Mouse (Mus musculus) CD8-positive naive resting alpha-beta T cell, adult 2 months (primary cell): ENCODE results near the gene Szrd1.

Experiments
- DNase-seq, 2 experiments: peaks; one replicate each; pipeline ENCODE4 v3.0.0; 2022; ENCODE audit warnings: low read depth in 2 of 2, low spot score in 2 of 2

Gene Szrd1

DNA sequence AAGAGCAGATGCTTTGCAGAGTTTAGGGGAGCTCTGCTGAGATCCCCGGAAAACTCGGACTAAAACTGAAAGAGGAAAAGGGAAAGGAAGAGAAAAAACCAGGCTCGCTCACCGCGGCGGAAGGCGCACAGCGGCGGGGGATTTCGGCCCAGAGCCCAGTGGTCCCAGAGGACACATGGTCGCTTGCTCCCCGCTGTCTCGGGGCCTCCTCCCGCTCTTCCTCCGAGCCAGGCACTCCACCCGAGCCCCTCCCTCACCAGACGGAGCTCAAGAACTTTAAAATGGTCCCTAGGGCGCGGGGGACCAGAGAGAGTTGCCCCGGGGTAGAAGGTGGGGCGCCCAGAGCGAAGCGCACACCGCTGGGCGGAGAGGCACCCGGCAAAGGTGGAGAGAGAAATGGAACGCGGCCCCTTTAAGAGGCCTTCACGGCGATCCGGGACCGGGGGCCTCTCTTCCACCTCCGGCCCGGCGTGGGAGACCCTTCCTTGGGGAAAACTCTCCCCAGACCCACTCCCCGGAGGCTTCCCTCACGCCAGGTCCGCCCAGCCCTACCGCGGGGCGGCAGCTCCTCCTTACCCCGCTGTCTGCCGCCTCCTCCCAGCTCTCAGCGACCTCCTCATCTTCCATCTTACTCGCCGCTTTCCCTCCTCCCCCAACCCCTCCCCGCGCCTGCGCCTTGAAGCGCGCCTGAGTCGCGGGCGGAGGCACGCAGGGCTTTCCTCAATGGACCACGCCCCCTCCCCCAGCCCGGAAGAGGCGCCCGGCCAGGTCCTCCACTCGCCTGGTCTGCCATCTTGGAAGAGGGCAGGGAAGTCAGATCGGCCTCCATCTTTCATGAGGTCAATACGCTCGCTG is at the start of gene Szrd1:
Szrd1 (minus strand) TSS at position 660 of the 855 bp plus-strand sequence.
- DNase-seq, result peak; percentile 97 to 98

DNA sequence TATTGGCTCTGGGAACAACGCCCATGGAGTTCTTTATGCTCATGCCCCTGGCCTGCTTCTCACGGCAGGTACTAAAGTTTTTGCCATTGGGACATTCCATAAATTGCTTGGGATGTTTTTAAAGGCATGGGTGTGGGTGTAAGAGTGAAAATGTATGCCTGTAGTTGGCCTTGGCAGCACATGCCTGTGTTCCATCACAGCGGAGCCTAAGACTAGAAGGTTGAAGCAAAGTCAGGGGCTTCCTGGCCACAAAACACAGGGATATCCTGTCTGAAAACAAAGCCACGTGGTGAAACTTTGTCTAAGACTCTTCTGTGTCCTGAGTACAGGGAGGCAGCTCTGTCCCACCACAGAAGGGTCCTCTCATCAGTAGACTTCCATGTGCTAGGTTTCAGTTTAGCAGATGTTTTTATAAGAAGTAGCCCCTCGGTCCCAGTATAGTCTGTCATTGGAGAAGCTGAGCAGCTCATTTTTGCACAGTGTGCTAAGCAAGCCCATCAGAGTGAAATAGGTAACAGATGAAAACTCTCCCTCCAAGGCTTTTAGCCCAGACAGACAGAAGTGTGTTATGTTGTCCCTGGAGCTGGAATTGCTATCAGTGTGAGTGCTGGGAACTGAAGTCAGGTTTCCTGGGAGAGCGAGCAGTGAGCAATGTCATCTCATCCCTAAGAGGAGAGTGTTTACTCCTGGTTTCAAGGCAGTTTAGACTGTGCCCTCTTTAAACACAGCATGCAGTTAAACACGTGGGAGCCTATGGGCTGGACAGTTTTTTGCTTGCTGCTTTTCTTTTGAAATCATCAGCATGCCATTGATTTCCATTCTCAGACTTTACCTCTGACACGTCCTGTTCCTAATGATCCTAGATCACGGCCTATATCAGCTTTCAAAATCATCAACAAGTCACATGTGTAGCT is 47.6 kb upstream of the Szrd1 start:
- no peak for DNase-seq

GRCm38 (mm10) chr4:141184426-141184825 is 44.9 kb upstream of the Szrd1 start:
- DNase-seq, result no peak

GRCm38 (mm10) chr4:141183932-141184331 is 44.4 kb upstream of the Szrd1 start:
- peak in 1 of 2 experiments; percentile 8 for DNase-seq

- no peak for DNase-seq
Measured at GRCm38 (mm10) chr4:141181981-141182380, 42.4 kb upstream of the Szrd1 start.

- no peak for DNase-seq
Measured at GRCm38 (mm10) chr4:141180831-141181230, 41.3 kb upstream of the Szrd1 start.

DNA sequence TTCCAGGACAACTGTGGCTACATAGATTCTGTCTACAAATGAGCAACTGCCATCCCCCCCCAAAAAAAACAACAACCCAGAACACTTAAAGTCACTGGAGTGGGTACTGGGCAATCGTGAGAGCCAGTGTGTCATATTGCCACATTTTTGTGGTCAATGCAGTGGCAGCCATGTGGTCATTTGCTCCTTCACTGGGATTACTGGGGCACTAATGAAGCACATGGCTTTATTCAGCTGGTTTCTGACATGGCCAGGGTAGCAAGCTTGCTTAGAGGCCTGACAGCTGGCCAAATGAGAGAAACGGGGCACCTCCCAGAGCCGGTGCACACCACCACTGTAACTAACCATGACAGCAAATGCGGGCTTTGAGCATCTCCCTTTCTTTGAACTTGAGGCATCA is 38.9 kb upstream of the Szrd1 start:
- DNase-seq, result no peak

GRCm38 (mm10) chr4:141176328-141176838 is 36.8 kb upstream of the Szrd1 start:
- no peak for DNase-seq

- DNase-seq, result no peak
Measured at GRCm38 (mm10) chr4:141175783-141176182, 36.2 kb upstream of the Szrd1 start.

DNA sequence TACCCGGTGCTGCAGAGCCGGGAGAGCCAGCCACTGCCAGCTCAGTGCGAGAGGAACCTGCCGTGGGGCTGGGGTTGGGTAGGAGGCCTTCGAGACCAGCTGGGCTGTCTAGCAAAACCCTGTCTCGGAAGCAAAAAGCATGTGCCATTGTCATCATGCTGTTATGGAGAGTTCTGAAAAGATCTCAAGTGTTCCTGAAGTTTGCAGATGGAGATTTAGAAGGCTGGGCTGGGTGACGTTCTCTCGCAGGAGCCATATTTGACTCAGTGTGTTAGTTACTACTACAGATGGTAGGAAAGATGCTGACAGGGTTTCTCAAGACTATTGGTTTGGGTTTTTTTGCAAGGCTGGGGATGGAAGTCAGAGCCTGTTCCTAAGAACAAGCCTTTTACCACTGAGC is 32.5 kb upstream of the Szrd1 start:
- DNase-seq, result no peak

DNA sequence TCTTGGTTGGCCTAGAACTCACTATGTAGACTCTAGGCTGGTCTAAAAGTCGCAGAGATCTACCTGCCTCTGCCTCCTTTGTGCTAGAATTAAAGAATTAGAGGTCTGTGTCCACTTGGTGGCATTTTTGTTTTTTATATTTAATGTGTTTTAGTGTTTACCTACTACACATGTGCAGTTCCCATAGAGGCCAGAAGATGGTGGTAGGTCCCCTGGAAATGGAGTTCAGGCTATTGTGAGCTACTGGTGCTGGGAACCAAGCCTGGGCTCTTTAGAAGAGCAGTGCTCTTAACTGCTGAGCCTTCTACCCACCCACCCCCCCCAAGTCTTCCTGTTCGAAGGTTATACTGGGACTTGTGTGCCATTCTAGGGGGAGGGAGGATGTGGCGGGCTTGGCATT is 27.6 kb upstream of the Szrd1 start:
- no peak for DNase-seq

- DNase-seq, result no peak
Measured at GRCm38 (mm10) chr4:141165744-141166292, 26.2 kb upstream of the Szrd1 start.

DNA sequence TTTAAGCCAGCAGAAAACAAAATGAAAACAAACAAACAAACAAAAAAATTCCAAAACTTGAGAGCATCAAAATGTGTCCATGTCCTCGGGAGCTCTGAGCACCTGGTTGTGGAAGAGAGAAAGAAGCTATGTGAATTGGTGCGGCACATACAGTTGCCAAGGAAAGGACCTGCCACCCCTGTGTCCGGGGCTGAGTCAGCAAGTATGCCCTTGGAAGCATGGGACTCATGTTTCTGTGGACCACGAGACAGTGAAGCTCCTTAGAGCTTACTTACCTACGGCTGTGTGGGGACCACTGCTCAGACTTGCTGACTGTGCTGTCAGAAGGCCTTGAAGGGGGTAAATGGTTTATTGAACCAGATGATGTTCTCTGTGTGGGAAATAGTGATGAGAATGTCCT is 24.2 kb upstream of the Szrd1 start:
- DNase-seq, result no peak

GRCm38 (mm10) chr4:141161699-141162208 is 22.2 kb upstream of the Szrd1 start:
- no peak for DNase-seq

DNA sequence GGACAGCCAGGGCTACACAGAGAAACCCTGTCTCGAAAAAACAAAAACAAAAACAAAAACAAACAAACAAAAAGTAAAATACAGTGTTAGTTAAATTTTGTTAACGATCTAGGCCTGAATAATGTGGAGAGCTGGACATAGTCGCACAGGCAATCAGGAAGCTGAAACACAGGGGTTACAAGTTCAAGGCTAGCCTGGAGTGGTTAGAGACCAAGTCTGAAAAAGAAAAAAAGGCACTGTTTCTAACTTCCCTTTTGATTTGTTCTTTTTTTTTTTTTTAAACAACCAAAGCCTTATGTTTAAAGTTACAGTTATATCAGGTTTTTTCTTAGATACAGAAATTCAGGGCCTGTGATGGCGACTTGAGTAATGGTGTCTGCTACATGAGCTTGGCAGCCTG is 20.6 kb upstream of the Szrd1 start:
- no peak for DNase-seq

- no peak for DNase-seq
Measured at GRCm38 (mm10) chr4:141159666-141160065, 20.1 kb upstream of the Szrd1 start.

DNA sequence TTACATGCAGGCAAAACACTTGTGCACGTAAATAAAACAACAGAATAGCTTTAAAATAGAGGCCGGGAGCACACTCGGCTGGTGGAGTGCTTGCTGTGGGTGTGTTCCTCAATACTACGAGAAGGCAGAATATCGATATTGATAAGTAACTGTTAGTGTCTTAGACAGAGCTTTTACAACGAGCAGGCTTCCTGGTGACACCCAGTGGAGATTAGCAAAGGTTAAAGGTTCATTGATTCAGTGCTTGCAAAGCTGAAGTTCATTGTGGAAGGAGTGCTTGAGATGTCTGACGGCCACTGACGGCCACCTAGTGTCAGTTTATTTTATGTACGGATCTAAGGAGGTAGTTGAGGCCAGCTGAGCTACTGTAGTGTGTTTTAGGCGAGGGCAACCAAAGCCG is 19.5 kb upstream of the Szrd1 start:
- no peak for DNase-seq

DNA sequence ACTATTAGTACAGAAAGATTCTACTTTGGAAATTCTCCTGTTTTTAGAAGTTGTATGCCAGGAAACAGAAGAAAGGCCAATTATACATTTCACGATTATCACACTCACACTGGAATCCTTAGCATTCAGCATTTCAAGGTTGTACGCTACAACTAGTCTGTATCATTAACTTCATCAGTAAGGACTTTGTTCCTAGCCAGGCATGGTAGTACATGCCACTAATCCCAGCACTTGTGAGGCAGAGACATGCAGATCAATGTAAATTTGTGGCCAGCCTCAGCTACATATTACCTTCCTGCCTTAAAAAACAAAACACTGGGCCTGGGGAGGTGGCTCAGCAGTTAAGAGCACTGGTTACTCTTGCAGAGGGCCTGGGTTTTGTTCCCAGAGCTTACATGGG is 19.0 kb upstream of the Szrd1 start:
- DNase-seq, result no peak

DNA sequence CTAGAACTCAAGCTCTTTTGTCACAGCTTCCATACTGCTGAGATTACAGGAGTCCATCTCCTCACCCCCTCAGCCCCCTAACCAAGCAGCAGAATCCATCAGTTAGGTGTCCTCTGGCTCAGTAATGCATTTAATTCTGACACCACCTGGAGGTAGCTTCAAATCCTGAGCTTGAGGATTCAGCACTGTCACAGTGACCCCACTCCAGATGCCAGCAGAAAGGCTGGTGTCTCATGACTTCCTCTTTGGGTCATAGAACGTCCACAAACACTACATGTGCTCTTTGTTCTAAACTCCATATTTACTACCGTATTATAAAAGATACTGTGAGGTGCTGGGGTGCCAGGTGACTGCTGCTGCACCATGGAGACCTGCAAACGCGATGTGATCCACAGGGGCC is 17.9 kb upstream of the Szrd1 start:
- DNase-seq, result no peak

GRCm38 (mm10) chr4:141149116-141149515 is 9.5 kb upstream of the Szrd1 start:
- no peak for DNase-seq
